Mouse (Mus musculus) stomach, postnatal 0 days (tissue): Measurements from ENCODE around the gene Fam189b. TPM values are rescaled to one million over a fixed set of nuclear protein-coding genes. Genes with fewer than 3 reads are reported as not detected.

ENCODE experiments used
- ATAC-seq: fragments of 200-750 bp; cut with Nextera tagmentation; 2 replicates; pipeline ENCODE4 v1.8.0; 2017; ENCODE audit not compliant: low FRiP score, low TSS enrichment
- DNase-seq: peaks from one replicate; pipeline ENCODE4 v3.0.0-alpha.2; 2016; ENCODE audit warnings: low spot score
- H3K27ac ChIP-seq: fragments of 300-500 bp; sonication (generic); replicated peaks from 2 replicates; pipeline ENCODE4 v1.5.1; 2014; ENCODE audit warnings: mild to moderate bottlenecking, control low read depth
- H3K27me3 ChIP-seq: fragments of 300-500 bp; sonication (generic); 2 replicates; pipeline ENCODE4 v1.6.1; 2014; ENCODE audit warnings: low read length; ENCODE audit not compliant: control insufficient read depth, insufficient read depth
- H3K36me3 ChIP-seq: fragments of 300-500 bp; sonication (generic); 2 replicates; pipeline ENCODE4 v1.6.1; 2014; ENCODE audit warnings: low read length, mixed read lengths; ENCODE audit not compliant: control insufficient read depth, insufficient read depth
- H3K4me1 ChIP-seq: fragments of 300-500 bp; sonication (generic); replicated peaks from 2 replicates; pipeline ENCODE4 v1.6.1; 2014; ENCODE audit warnings: antibody characterized with exemption; ENCODE audit not compliant: control insufficient read depth, insufficient read depth
- H3K4me2 ChIP-seq: fragments of 300-500 bp; sonication (generic); replicated peaks from 2 replicates; pipeline ENCODE4 v1.6.1; 2014; ENCODE audit warnings: low read depth, mild to moderate bottlenecking, control low read depth, moderate library complexity
- H3K4me3 ChIP-seq: fragments of 300-500 bp; sonication (generic); 2 replicates; pipeline ENCODE4 v1.5.1; 2014; ENCODE audit warnings: low read depth, low read length, control low read depth
- H3K9ac ChIP-seq: fragments of 300-500 bp; sonication (generic); 2 replicates; pipeline ENCODE4 v1.6.1; 2014; ENCODE audit warnings: mild to moderate bottlenecking, low read length, control low read depth, mixed read lengths
- H3K9me3 ChIP-seq: fragments of 300-500 bp; sonication (generic); 2 replicates; pipeline ENCODE4 v1.6.1; 2016; ENCODE audit warnings: low read length; ENCODE audit not compliant: control insufficient read depth
- CTCF ChIP-seq: IDR thresholded peaks from 2 replicates; pipeline ENCODE4 v1.5.1; 2016; ENCODE audit warnings: antibody characterized with exemption, low read depth, mild to moderate bottlenecking, moderate library complexity
- EP300 ChIP-seq: optimal IDR thresholded peaks from 2 replicates; pipeline ENCODE3; 2016; ENCODE audit warnings: antibody characterized with exemption
- WGBS: fragments of 180-500 bp; shearing (Covaris S2); extraction: QIAGEN DNeasy Blood & Tissue Kit; methylation state at CpG from one replicate; pipeline ENCODE4 v1.1.7; 2014; 5-methylcytosine and 5-hydroxymethylcytosine counted together
- polyA plus RNA-seq: library from polyadenylated mRNA; unstranded; fragments of >200 nt; fragmentation: Nextera tagmentation; extraction: Ambion mirVana; gene quantifications from 2 replicates; pipeline ENCODE4 v1.2.1, GENCODE M21; 2015

The Fam189b gene
- polyA plus RNA-seq, 1 experiment from 2014 or later: 7.5 TPM

DNA sequence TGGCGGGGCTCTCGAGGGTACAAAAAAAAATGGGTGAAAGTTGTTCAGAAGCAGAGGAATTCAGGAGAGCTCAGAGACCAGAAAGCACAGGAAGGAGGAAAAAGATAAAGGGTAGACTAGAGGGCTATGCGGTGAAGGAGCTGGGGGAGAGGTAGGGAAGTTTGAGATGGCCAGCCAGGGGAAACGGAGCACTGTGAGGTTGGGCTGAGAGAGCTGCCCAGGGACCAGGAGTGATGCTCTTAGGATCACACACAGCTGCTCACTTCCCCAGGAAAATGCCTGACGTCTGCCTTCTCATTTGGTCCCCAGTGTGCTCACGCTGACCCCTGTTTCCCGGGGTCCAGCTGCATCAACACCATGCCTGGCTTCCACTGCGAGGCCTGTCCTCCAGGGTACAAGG is 36.6 kb downstream of the Fam189b start:
- DNase-seq (no peak), ATAC-seq (no peak)
- no peaks in the 10 kb centered on the region for H3K9me3 ChIP-seq
- H3K4me3 ChIP-seq: no peak overlapping the region
- 39% methylated on average over 8 of the region's 8 CpGs for WGBS
- no peak overlapping the region for H3K9ac ChIP-seq
- no peak for TF ChIP-seq EP300
- no peak for TF ChIP-seq CTCF
- peaks cover 3% of the 10 kb centered on the region; the same call in 1 of the 2 replicates for H3K36me3 ChIP-seq
- H3K27me3 ChIP-seq: no peaks in the 10 kb centered on the region
- H3K4me1 ChIP-seq: no peaks in the 10 kb centered on the region; the same call in 1 of the 2 replicates
- no peak overlapping the region for H3K4me2 ChIP-seq
- H3K27ac ChIP-seq: no peak overlapping the region

DNA sequence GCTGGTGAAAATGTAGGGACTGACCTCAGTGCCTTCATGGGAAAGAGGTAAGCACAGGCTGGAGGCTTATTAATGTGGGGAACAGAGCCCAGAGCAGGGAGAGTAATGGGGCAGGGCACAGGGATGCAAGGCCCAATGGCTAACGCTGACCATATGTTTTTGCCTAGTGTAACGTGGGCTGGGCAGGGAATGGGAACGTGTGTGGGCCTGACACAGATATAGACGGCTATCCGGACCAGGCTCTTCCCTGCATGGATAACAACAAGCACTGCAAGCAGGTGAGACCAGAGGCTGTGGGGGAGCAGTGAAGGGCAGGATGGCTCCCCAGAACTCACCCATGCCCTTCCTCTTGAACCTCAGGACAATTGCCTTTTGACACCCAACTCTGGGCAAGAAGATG is 38.2 kb downstream of the Fam189b start:
- no peak for TF ChIP-seq EP300
- no peak for TF ChIP-seq CTCF
- Histone ChIP-seq H3K9me3 (no peaks in the 10 kb centered on the region), H3K4me2 (no peak overlapping the region), H3K9ac (no peak overlapping the region), H3K4me1 (no peaks in the 10 kb centered on the region), H3K27me3 (no peaks in the 10 kb centered on the region), H3K27ac (no peak overlapping the region), H3K36me3 (peaks cover 4% of the 10 kb centered on the region; the same call in 1 of the 2 replicates), H3K4me3 (no peak overlapping the region)
- 75% methylated on average over 5 of the region's 5 CpGs for WGBS
- DNase-seq: no peak
- ATAC-seq: no peak

DNA sequence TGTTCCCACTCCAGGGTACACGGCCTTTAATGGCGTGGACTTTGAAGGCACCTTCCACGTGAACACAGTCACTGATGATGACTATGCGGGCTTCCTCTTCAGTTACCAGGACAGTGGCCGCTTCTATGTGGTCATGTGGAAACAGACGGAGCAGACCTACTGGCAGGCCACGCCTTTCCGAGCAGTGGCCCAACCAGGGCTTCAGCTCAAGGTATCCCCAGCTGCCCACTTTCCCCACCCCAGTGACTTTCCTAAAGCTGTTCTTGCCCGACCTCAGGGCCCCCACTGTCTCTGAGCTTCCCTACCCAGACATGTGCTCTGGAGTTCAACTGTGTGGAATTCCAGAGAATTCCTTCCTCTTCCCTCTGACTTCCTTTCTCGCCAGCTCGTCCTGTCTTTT is 41.9 kb downstream of the Fam189b start:
- no peaks in the 10 kb centered on the region for H3K9me3 ChIP-seq
- no peak overlapping the region for H3K4me3 ChIP-seq
- H3K9ac ChIP-seq: no peak overlapping the region
- ATAC-seq (no peak), DNase-seq (no peak)
- no peak overlapping the region for H3K4me2 ChIP-seq
- TF ChIP-seq EP300: no peak
- TF ChIP-seq CTCF: no peak
- H3K27ac ChIP-seq: no peak overlapping the region
- peaks cover 3% of the 10 kb centered on the region; the same call in 1 of the 2 replicates for H3K4me1 ChIP-seq
- WGBS: 78% methylated on average over 11 of the region's 11 CpGs
- H3K36me3 ChIP-seq: peaks cover 4% of the 10 kb centered on the region; the same call in 1 of the 2 replicates
- no peaks in the 10 kb centered on the region for H3K27me3 ChIP-seq

DNA sequence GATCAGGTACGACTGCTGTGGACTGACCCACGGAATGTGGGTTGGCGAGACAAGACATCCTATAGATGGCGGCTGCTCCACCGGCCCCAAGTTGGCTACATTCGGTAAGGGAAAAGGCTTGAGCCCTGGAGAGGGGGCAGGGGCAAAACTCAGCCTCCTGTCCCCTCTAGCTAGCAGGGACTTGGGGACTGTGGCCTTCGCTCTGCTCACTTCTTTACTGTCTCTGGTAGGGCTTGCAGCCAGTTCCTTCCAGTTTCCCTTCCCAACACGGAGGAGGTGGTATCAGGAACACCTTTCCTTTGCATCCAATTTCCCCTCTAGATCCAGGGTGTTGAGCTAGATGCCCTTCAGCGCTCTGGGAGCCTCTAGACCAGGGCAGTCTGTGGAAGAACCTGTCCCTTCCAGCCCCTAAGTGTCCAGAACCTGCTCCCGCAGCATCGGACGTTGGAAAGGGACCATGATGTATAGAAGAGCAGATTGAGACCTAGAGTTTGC is 42.4 kb downstream of the Fam189b start:
- H3K4me2 ChIP-seq: no peak overlapping the region
- WGBS: 59% methylated on average over 12 of the region's 12 CpGs
- H3K9me3 ChIP-seq: no peaks in the 10 kb centered on the region
- H3K9ac ChIP-seq: no peak overlapping the region
- no peak for ATAC-seq
- H3K4me1 ChIP-seq: peaks cover 3% of the 10 kb centered on the region; the same call in 1 of the 2 replicates
- H3K36me3 ChIP-seq: peaks cover 4% of the 10 kb centered on the region; the same call in 1 of the 2 replicates
- H3K27me3 ChIP-seq: no peaks in the 10 kb centered on the region
- DNase-seq: no peak
- TF ChIP-seq EP300 (no peak), CTCF (no peak)
- H3K27ac ChIP-seq: no peak overlapping the region
- H3K4me3 ChIP-seq: no peak overlapping the region

DNA sequence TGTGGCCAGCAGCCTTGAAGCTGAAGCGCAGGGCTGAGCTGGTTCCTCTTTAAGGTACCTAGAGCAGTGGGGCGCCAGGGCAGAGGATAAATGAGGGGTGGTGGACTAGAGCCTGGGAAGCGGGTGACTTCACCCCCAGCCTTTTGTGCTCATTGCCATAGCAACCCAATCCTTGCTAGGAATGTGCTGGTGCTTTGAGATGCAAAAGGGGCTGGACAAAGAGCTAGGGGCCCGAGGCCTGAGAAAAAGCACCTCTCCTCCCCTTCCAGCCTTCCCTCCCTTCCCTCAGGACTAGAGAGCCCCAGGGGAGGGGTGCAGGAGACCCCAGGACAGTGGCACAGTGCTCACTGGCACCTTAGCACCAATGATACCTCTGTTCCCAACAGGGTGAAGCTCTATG is 43.0 kb downstream of the Fam189b start:
- H3K9ac ChIP-seq: 0 out of 2 replicates have a peak overlapping the region, but pooled peaks have one; percentile 23
- no peak for ATAC-seq
- no peak overlapping the region for H3K4me2 ChIP-seq
- H3K4me3 ChIP-seq: no peak overlapping the region
- H3K27me3 ChIP-seq: no peaks in the 10 kb centered on the region
- H3K27ac ChIP-seq: no peak overlapping the region
- H3K4me1 ChIP-seq: peaks cover 3% of the 10 kb centered on the region; the same call in 1 of the 2 replicates
- WGBS: 67% methylated on average over 4 of the region's 4 CpGs
- H3K9me3 ChIP-seq: no peaks in the 10 kb centered on the region
- DNase-seq: no peak
- TF ChIP-seq EP300 (no peak), CTCF (no peak)
- H3K36me3 ChIP-seq: peaks cover 4% of the 10 kb centered on the region; the same call in 1 of the 2 replicates

DNA sequence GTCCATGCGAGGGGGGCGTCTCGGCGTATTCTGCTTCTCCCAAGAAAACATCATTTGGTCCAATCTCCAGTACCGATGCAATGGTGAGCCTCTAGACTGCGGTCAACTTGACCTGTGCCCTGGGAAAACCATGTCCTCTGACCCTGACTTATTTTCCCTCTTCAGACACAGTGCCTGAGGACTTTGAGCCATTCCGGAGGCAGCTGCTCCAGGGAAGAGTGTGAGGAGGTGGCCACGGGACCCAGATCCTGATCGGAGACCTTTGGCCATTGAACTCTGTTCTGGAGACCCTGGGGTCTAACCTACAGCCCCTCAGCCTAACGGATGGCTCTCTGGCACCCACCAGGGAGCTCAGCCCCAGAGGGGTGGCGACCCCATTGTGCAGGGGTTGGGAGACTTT is 43.4 kb downstream of the Fam189b start:
- Histone ChIP-seq H3K4me2 (no peak overlapping the region; the same call in 1 of the 2 replicates), H3K27ac (no peak overlapping the region), H3K4me3 (no peak overlapping the region), H3K4me1 (peaks cover 3% of the 10 kb centered on the region; the same call in 1 of the 2 replicates), H3K9me3 (no peaks in the 10 kb centered on the region), H3K9ac (0 out of 2 replicates have a peak overlapping the region, but pooled peaks have one; percentile 23), H3K27me3 (no peaks in the 10 kb centered on the region), H3K36me3 (peaks cover 4% of the 10 kb centered on the region; the same call in 1 of the 2 replicates)
- 49% methylated on average over 11 of the region's 11 CpGs for WGBS
- TF ChIP-seq EP300 (no peak), CTCF (no peak)
- no peak for ATAC-seq
- no peak for DNase-seq
